In genomic region chr5:38570876-38571275, GRCm38 (mm10) we compare ENCODE assay signal across 12 mouse cellular contexts. TPM values are rescaled to one million over a fixed set of nuclear protein-coding genes. Genes with fewer than 3 reads are reported as not detected.
DNase-seq lines count a peak whose midpoint lies in the region; ATAC-seq and TF ChIP-seq lines count a peak whose summit lies in the region.
"Had no signal": no experiment of that assay in that cellular context is flagged by ENCODE, and none has a peak within 500 bp of the region (broad histone marks: within the 10 kb centered on the region; RNA-seq: fewer than 3 reads in every experiment).

No protein-coding gene starts in this region.

- peak; percentile 18 for DNase-seq in embryonic facial prominence, embryonic 11.5 days (ENCODE audit: low spot score)
- no peak for DNase-seq in embryonic facial prominence, embryonic 10.5 days (ENCODE audit: low spot score)
- no peak for DNase-seq in liver, embryonic 14.5 days (ENCODE audit: low read depth in 3 of 3, low spot score in 3 of 3)
- no peak for DNase-seq in liver, embryonic 11.5 days (ENCODE audit: low spot score)
- peak; percentile 60 for DNase-seq in ES-CJ7 (ENCODE audit: low read depth, low spot score)
- peak; percentile 24 for DNase-seq in lung, postnatal 14 days
- DNase-seq in forebrain, embryonic 10.5 days (ENCODE audit: extremely low spot score, low spot score) = no peak
- DNase-seq in spleen, adult 12 weeks (ENCODE audit: low spot score) = no peak

- no peaks in the 10 kb centered on the region for H3K36me3 ChIP-seq in embryonic facial prominence, embryonic 11.5 days (replicated peaks; ENCODE audit: control insufficient read depth, insufficient read depth, low read depth, low read length)
- H3K36me3 ChIP-seq in embryonic facial prominence, embryonic 10.5 days (replicated peaks) = no peaks in the 10 kb centered on the region
- no peaks in the 10 kb centered on the region for H3K36me3 ChIP-seq in liver, embryonic 14.5 days (replicated peaks; ENCODE audit: control insufficient read depth, insufficient read depth, low read depth)
- no peaks in the 10 kb centered on the region for H3K36me3 ChIP-seq in liver, embryonic 11.5 days (ENCODE audit: control insufficient read depth, insufficient read depth, low read length)
- no peaks in the 10 kb centered on the region for H3K36me3 ChIP-seq in forebrain, embryonic 10.5 days (replicated peaks)
- H3K36me3 ChIP-seq: hindbrain, embryonic 15.5 days; limb, embryonic 13.5 days; neural tube, embryonic 12.5 days had no signal

- no peaks in the 10 kb centered on the region for H3K9me3 ChIP-seq in embryonic facial prominence, embryonic 11.5 days (replicated peaks; ENCODE audit: control insufficient read depth, low read length)
- no peaks in the 10 kb centered on the region for H3K9me3 ChIP-seq in embryonic facial prominence, embryonic 10.5 days
- no peaks in the 10 kb centered on the region for H3K9me3 ChIP-seq in liver, embryonic 14.5 days (ENCODE audit: control insufficient read depth, low read length)
- H3K9me3 ChIP-seq in liver, embryonic 11.5 days (ENCODE audit: control insufficient read depth, low read length) = no peaks in the 10 kb centered on the region
- H3K9me3 ChIP-seq in forebrain, embryonic 10.5 days = no peaks in the 10 kb centered on the region
- H3K9me3 ChIP-seq: hindbrain, embryonic 15.5 days; limb, embryonic 13.5 days; neural tube, embryonic 12.5 days had no signal

- 67% methylated on average over 2 of the region's 2 CpGs for WGBS in embryonic facial prominence, embryonic 11.5 days
- WGBS in embryonic facial prominence, embryonic 10.5 days = 73% methylated on average over 2 of the region's 2 CpGs
- WGBS in liver, embryonic 14.5 days (ENCODE audit: insufficient replicate concordance) = 54% methylated on average over 2 of the region's 2 CpGs
- 65% methylated on average over 2 of the region's 2 CpGs for WGBS in liver, embryonic 11.5 days
- 67% methylated on average over 2 of the region's 2 CpGs for WGBS in forebrain, embryonic 10.5 days

- no peak for TF ChIP-seq EP300 in liver, embryonic 14.5 days (IDR thresholded peaks at IDR 0.05; ENCODE audit: low read depth)

- no peak for ATAC-seq in embryonic facial prominence, embryonic 11.5 days (replicated peaks; ENCODE audit: insufficient number of reproducible peaks, low FRiP score, low TSS enrichment, low read depth)
- no peak for ATAC-seq in liver, embryonic 14.5 days (ENCODE audit: insufficient read depth)
- ATAC-seq in liver, embryonic 11.5 days (replicated peaks; ENCODE audit: low FRiP score) = no peak

- TF ChIP-seq CTCF in liver, embryonic 14.5 days (IDR thresholded peaks at IDR 0.05; ENCODE audit: low read depth) = peak; percentile 55

- no peak overlapping the region for H3K9ac ChIP-seq in embryonic facial prominence, embryonic 11.5 days (replicated peaks; ENCODE audit: low read length)
- no peak overlapping the region for H3K9ac ChIP-seq in liver, embryonic 14.5 days (replicated peaks)
- no peak overlapping the region for H3K9ac ChIP-seq in liver, embryonic 11.5 days (ENCODE audit: low read depth, low read length)
- H3K9ac ChIP-seq: hindbrain, embryonic 15.5 days; limb, embryonic 13.5 days; neural tube, embryonic 12.5 days had no signal

- H3K27ac ChIP-seq in embryonic facial prominence, embryonic 11.5 days (replicated peaks; ENCODE audit: low read depth, low read length) = no peak overlapping the region
- H3K27ac ChIP-seq in embryonic facial prominence, embryonic 10.5 days (replicated peaks) = no peak overlapping the region
- no peak overlapping the region for H3K27ac ChIP-seq in liver, embryonic 14.5 days
- no peak overlapping the region for H3K27ac ChIP-seq in liver, embryonic 11.5 days (ENCODE audit: low read depth, low read length)
- H3K27ac ChIP-seq in forebrain, embryonic 10.5 days = no peak overlapping the region
- H3K27ac ChIP-seq: hindbrain, embryonic 15.5 days; limb, embryonic 13.5 days; neural tube, embryonic 12.5 days had no signal

- no peak overlapping the region for H3K4me2 ChIP-seq in embryonic facial prominence, embryonic 11.5 days (ENCODE audit: low read depth, low read length)
- H3K4me2 ChIP-seq in liver, embryonic 14.5 days (ENCODE audit: low read depth) = no peak overlapping the region
- no peak overlapping the region for H3K4me2 ChIP-seq in liver, embryonic 11.5 days
- H3K4me2 ChIP-seq: hindbrain, embryonic 15.5 days; limb, embryonic 13.5 days; neural tube, embryonic 12.5 days had no signal

- no peaks in the 10 kb centered on the region for H3K27me3 ChIP-seq in embryonic facial prominence, embryonic 11.5 days (ENCODE audit: control insufficient read depth, insufficient read depth, low read length)
- no peaks in the 10 kb centered on the region for H3K27me3 ChIP-seq in embryonic facial prominence, embryonic 10.5 days (replicated peaks; ENCODE audit: low read depth, poor library complexity, severe bottlenecking)
- no peaks in the 10 kb centered on the region for H3K27me3 ChIP-seq in liver, embryonic 14.5 days (ENCODE audit: control insufficient read depth, insufficient read depth, low read length)
- H3K27me3 ChIP-seq in liver, embryonic 11.5 days (replicated peaks; ENCODE audit: control insufficient read depth, insufficient read depth, low read length) = no peaks in the 10 kb centered on the region
- no peaks in the 10 kb centered on the region for H3K27me3 ChIP-seq in forebrain, embryonic 10.5 days (ENCODE audit: poor library complexity, severe bottlenecking)
- H3K27me3 ChIP-seq: hindbrain, embryonic 15.5 days; limb, embryonic 13.5 days; neural tube, embryonic 12.5 days had no signal

- no peaks in the 10 kb centered on the region for H3K4me1 ChIP-seq in embryonic facial prominence, embryonic 11.5 days (ENCODE audit: control insufficient read depth, insufficient read depth, low read length)
- peaks cover 13% of the 10 kb centered on the region for H3K4me1 ChIP-seq in embryonic facial prominence, embryonic 10.5 days
- no peaks in the 10 kb centered on the region for H3K4me1 ChIP-seq in liver, embryonic 14.5 days (replicated peaks; ENCODE audit: control insufficient read depth in 2 of 2, insufficient read depth in 2 of 2, low read length in 1 of 2)
- H3K4me1 ChIP-seq in liver, embryonic 11.5 days (replicated peaks; ENCODE audit: control insufficient read depth, insufficient read depth, low read length) = no peaks in the 10 kb centered on the region
- H3K4me1 ChIP-seq in forebrain, embryonic 10.5 days = peaks cover 4% of the 10 kb centered on the region
- H3K4me1 ChIP-seq: hindbrain, embryonic 15.5 days; limb, embryonic 13.5 days; neural tube, embryonic 12.5 days had no signal

- no peak overlapping the region for H3K4me3 ChIP-seq in embryonic facial prominence, embryonic 11.5 days (ENCODE audit: low read depth, low read length)
- H3K4me3 ChIP-seq in embryonic facial prominence, embryonic 10.5 days = no peak overlapping the region
- no peak overlapping the region for H3K4me3 ChIP-seq in liver, embryonic 14.5 days (ENCODE audit: insufficient read depth in 1 of 2, low read depth in 2 of 2, low read length in 2 of 2)
- H3K4me3 ChIP-seq in liver, embryonic 11.5 days (ENCODE audit: low read depth, low read length) = no peak overlapping the region
- H3K4me3 ChIP-seq in forebrain, embryonic 10.5 days = no peak overlapping the region
- H3K4me3 ChIP-seq: erythroblast, embryonic 14.5 days; hindbrain, embryonic 15.5 days; limb, embryonic 13.5 days; neural tube, embryonic 12.5 days had no signal

RNA-seq across cellular contexts. Expression of gene Wdr1, which starts 7.9 kb away (rescaled TPM):
- 227 and 231 TPM in 2 replicates for polyA plus RNA-seq in embryonic facial prominence, embryonic 11.5 days (2014; fragmentation: Nextera tagmentation; extraction: Ambion mirVana)
- 200 and 203 TPM in 2 replicates for polyA plus RNA-seq in embryonic facial prominence, embryonic 10.5 days (2016; fragmentation: Nextera tagmentation; extraction: Ambion mirVana)
- 38.1 and 42.5 TPM in 2 replicates for polyA plus RNA-seq in liver, embryonic 14.5 days (2012; rRNA removed)
- polyA plus RNA-seq in liver, embryonic 14.5 days (2014; fragmentation: Nextera tagmentation; extraction: Ambion mirVana) = 74.4 and 81.5 TPM in 2 replicates
- 178 and 184 TPM in 2 replicates for polyA plus RNA-seq in liver, embryonic 11.5 days (2014; fragmentation: Nextera tagmentation; extraction: Ambion mirVana)
- polyA plus RNA-seq in forebrain, embryonic 10.5 days (2016; fragmentation: Nextera tagmentation; extraction: Ambion mirVana) = 171 and 173 TPM in 2 replicates

Comparison
In these comparisons a context has a peak if more than half of its experiments do, and no peak if none do; other contexts are left out.
1. DNase-seq: peak in embryonic facial prominence, embryonic 11.5 days (single experiment), ES-CJ7 (single experiment) and lung, postnatal 14 days (single experiment); none in embryonic facial prominence, embryonic 10.5 days (single experiment), liver, embryonic 14.5 days (0 of 3), liver, embryonic 11.5 days (single experiment), forebrain, embryonic 10.5 days (single experiment) and spleen, adult 12 weeks (single experiment).